Mouse (Mus musculus) megakaryocyte, embryonic 14.5 days (primary cell): ENCODE data around the gene Psmb6.

Source experiments
- FLI1 ChIP-seq: IDR thresholded peaks from 2 replicates; pipeline ENCODE4 v1.6.1; 2012; ENCODE audit warnings: low read length, inconsistent platforms, mixed read lengths
- GATA1 ChIP-seq: IDR thresholded peaks from 3 replicates; pipeline ENCODE4 v1.6.1; 2012; ENCODE audit warnings: mixed read lengths, low read length, inconsistent platforms, borderline replicate concordance

DNA sequence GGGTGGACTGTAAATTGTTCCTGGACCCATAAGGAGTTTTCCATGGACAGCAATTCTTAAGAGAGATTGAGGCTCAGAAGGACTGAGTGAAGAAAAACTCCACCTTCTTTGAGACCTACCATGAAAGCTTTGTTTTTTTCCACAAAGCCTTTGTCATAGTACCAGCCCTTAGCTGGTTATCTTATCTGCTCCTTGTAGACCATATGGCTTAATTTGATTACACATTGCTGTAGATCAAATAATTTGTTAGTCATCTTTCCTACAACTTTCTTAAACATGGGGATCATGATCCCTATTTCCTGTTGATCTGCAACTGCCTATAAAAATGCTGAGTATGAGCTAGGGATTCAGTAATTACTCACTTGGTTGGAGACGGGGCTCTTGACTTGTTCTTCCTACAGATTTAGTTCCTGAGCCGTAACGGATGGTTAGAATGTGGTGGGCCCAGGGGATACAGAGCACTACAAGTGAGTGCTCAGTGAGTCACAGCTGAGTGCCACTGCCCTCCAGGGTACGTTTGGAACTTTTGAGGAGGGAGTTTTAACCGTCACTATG lies 47.3 kb downstream of the Psmb6 start:
- TF ChIP-seq GATA1: no peak; the same call in 2 of the 3 replicates
- TF ChIP-seq FLI1: no peak
